Mouse (Mus musculus): ENCODE results near the gene Bola2.
"Not testable (repeated sequence)": the region's sequence is repeated elsewhere in the genome, so short reads cannot be mapped to it uniquely, and the experiment has no call there.

- not testable (repeated sequence) for TF ChIP-seq CTCF (IDR thresholded peaks at IDR 0.05; ENCODE audit: control insufficient read depth, insufficient read depth, insufficient read length); MYOD1 (IDR thresholded peaks at IDR 0.05; ENCODE audit: control insufficient read depth, insufficient read length, low read depth); FOSL1 (IDR thresholded peaks at IDR 0.05; ENCODE audit: insufficient read depth, low read length, poor library complexity, severe bottlenecking); USF1 (IDR thresholded peaks at IDR 0.05; ENCODE audit: low read depth); CEBPB (IDR thresholded peaks at IDR 0.05; ENCODE audit: low read depth)
Observed at GRCm38 (mm10) chr7:126688156-126688555, 7.0 kb upstream of the Bola2 start.

All from C2C12 (cell line).